Mouse (Mus musculus): ENCODE data around the gene Gm49321.

DNA sequence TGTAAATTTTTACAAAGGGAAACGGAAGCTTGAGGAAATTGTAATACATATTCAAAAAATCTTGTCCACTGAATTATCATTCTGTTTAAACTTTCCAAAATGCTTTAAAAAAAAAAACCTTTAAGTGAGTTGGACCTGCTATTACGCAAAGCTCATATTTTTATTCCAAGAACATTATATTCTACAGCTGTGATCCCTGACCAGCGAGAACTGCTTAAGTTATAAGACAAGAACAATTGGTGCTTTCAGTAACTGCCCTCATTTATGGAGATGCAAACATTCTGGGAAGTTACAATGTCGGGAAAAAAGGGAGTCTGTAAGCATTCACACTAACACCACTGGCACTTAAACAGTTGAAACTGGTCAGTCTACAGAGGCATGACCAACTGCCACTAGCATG, 31.9 kb upstream of the Gm49321 start:
- TF ChIP-seq CTCF (IDR thresholded peaks at IDR 0.05; ENCODE audit: low read depth) (no peak), EP300 (IDR thresholded peaks at IDR 0.05; ENCODE audit: low read depth) (no peak)
